Mouse (Mus musculus) bone marrow macrophage, adult 2 months (primary cell): ENCODE measurements around the gene Cog5.

Source experiments
- CTCF ChIP-seq: IDR thresholded peaks from 2 replicates; pipeline ENCODE4 v1.5.1; 2012; ENCODE audit warnings: low read depth, mild to moderate bottlenecking, low read length, moderate library complexity
- POLR2A ChIP-seq: IDR thresholded peaks from 2 replicates; pipeline ENCODE4 v1.6.1; 2012; ENCODE audit warnings: mild to moderate bottlenecking, low read depth, low read length, borderline replicate concordance

- TF ChIP-seq CTCF (no peak), POLR2A (no peak)
Measured at GRCm38 (mm10) chr12:31917245-31917644, 262.6 kb downstream of the Cog5 start.
